Comparison of ENCODE assay signal across 8 mouse cellular contexts in the genomic region with DNA sequence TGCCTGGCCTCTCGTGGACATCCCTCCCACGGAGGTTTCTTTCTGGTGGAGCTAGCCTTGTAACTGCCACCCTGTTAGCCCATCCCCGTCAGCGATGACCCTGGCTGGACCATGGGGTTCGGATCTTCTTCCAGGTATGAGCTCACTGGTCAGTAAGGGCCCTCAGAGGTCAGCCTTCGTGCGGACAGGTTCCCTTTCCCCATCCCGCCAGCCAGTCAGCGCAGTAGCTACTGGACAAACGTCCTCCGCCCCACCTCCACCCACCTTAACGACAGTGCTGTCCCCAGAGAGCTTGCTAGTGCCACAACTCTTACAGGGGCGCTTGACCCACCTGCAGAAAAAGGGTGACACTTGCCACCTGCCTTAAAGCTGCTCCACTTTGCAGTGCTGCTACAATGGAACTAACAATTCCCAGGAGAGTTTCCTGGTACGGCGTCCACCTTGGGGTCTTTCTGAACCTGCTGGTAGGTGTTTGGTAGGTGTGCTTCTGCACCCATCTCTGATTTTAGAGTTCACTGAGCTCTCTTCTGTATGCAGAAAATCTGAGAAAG. TPM values are rescaled to one million over a fixed set of nuclear protein-coding genes. Genes with fewer than 3 reads are reported as not detected.
DNase-seq lines count a peak whose midpoint lies in the region; ATAC-seq and TF ChIP-seq lines count a peak whose summit lies in the region.

No protein-coding gene starts in this region.

- no peak for TF ChIP-seq EP300 in liver, postnatal 0 days (IDR thresholded peaks at IDR 0.05; ENCODE audit: low read depth)

- DNase-seq in gastrocnemius, adult 2 months = peak; percentile 36
- no peak for DNase-seq in gastrocnemius, postnatal 10 days
- DNase-seq in G1E (ENCODE audit: low spot score) = no peak
- peak; percentile 12 for DNase-seq in hindbrain, embryonic 10.5 days (ENCODE audit: low spot score)
- peak; percentile 55 for DNase-seq in liver, postnatal 0 days
- no peak for DNase-seq in layer of hippocampus, postnatal 36 days
- no peak for DNase-seq in cerebellum, postnatal 14 days

- H3K4me2 ChIP-seq in liver, postnatal 0 days (ENCODE audit: low read depth, low read length) = peak overlapping the region; percentile 76
- H3K4me2 ChIP-seq in stomach, embryonic 16.5 days (ENCODE audit: low read depth, low read length) = peak overlapping the region; percentile 98

- H3K27ac ChIP-seq in gastrocnemius, adult 2 months = peak overlapping the region; percentile 92
- peak overlapping the region; percentile 86 for H3K27ac ChIP-seq in hindbrain, embryonic 10.5 days
- peak overlapping the region; percentile 85 for H3K27ac ChIP-seq in liver, postnatal 0 days (ENCODE audit: low read depth)
- no peak overlapping the region for H3K27ac ChIP-seq in stomach, embryonic 16.5 days (ENCODE audit: low read length)

- H3K4me1 ChIP-seq in G1E (ENCODE audit: insufficient read depth, low read depth, low read length) = peaks cover 42% of the 10 kb centered on the region
- peaks cover 30% of the 10 kb centered on the region for H3K4me1 ChIP-seq in hindbrain, embryonic 10.5 days (replicated peaks)
- peaks cover 40% of the 10 kb centered on the region for H3K4me1 ChIP-seq in liver, postnatal 0 days (ENCODE audit: insufficient read depth)
- H3K4me1 ChIP-seq in stomach, embryonic 16.5 days (ENCODE audit: control insufficient read depth, insufficient read depth, low read length) = peaks cover 13% of the 10 kb centered on the region

- no peaks in the 10 kb centered on the region for H3K27me3 ChIP-seq in G1E (ENCODE audit: insufficient read depth, low read length)
- H3K27me3 ChIP-seq in hindbrain, embryonic 10.5 days (ENCODE audit: insufficient read depth, poor library complexity, severe bottlenecking) = peaks cover 38% of the 10 kb centered on the region
- H3K27me3 ChIP-seq in liver, postnatal 0 days (ENCODE audit: insufficient read depth, low read length) = no peaks in the 10 kb centered on the region
- H3K27me3 ChIP-seq in stomach, embryonic 16.5 days (ENCODE audit: control insufficient read depth, insufficient read depth, low read length) = peaks cover 12% of the 10 kb centered on the region

- peak overlapping the region; percentile 96 for H3K4me3 ChIP-seq in gastrocnemius, adult 2 months
- peak overlapping the region; percentile 93 for H3K4me3 ChIP-seq in G1E (ENCODE audit: low read depth, low read length)
- H3K4me3 ChIP-seq in hindbrain, embryonic 10.5 days = peak overlapping the region; percentile 84
- H3K4me3 ChIP-seq in liver, postnatal 0 days (ENCODE audit: low read depth, low read length) = peak overlapping the region; percentile 93
- H3K4me3 ChIP-seq in stomach, embryonic 16.5 days (replicated peaks; ENCODE audit: low read length) = peak overlapping the region; percentile 95

- intact Hi-C loops in gastrocnemius, adult 2 months (cut with DNase I) = no loop called here

- no peak for TF ChIP-seq CTCF in gastrocnemius, adult 2 months (IDR thresholded peaks at IDR 0.05)
- TF ChIP-seq CTCF in G1E (IDR thresholded peaks at IDR 0.05; ENCODE audit: low read depth, low read length) = no peak
- TF ChIP-seq CTCF in liver, postnatal 0 days (IDR thresholded peaks at IDR 0.05; ENCODE audit: low read depth) = no peak

- WGBS in hindbrain, embryonic 10.5 days = 15% methylated on average over 15 of the region's 15 CpGs
- WGBS in liver, postnatal 0 days (ENCODE audit: insufficient replicate concordance) = 16% methylated on average over 15 of the region's 15 CpGs
- 15% methylated on average over 15 of the region's 15 CpGs for WGBS in stomach, embryonic 16.5 days

- H3K9me3 ChIP-seq in G1E (replicated peaks) = no peaks in the 10 kb centered on the region
- H3K9me3 ChIP-seq in hindbrain, embryonic 10.5 days = no peaks in the 10 kb centered on the region
- no peaks in the 10 kb centered on the region for H3K9me3 ChIP-seq in liver, postnatal 0 days (ENCODE audit: low read length)
- H3K9me3 ChIP-seq in stomach, embryonic 16.5 days (replicated peaks; ENCODE audit: control insufficient read depth, low read length) = no peaks in the 10 kb centered on the region

- no peak for ATAC-seq in G1E (ENCODE audit: extremely low read depth, insufficient number of reproducible peaks, low FRiP score, poor library complexity, severe bottlenecking)
- peak; percentile 10 for ATAC-seq in liver, postnatal 0 days
- no peak for ATAC-seq in stomach, embryonic 16.5 days (ENCODE audit: insufficient read depth, low FRiP score)

- H3K36me3 ChIP-seq in G1E (replicated peaks) = peaks cover 31% of the 10 kb centered on the region
- H3K36me3 ChIP-seq in hindbrain, embryonic 10.5 days = peaks cover 19% of the 10 kb centered on the region
- peaks cover 18% of the 10 kb centered on the region for H3K36me3 ChIP-seq in liver, postnatal 0 days (replicated peaks; ENCODE audit: insufficient read depth, low read length)
- no peaks in the 10 kb centered on the region for H3K36me3 ChIP-seq in stomach, embryonic 16.5 days (ENCODE audit: control insufficient read depth, insufficient read depth, low read length)

- H3K9ac ChIP-seq in liver, postnatal 0 days (replicated peaks) = peak overlapping the region; percentile 93
- H3K9ac ChIP-seq in stomach, embryonic 16.5 days (ENCODE audit: low read length) = peak overlapping the region; percentile 87

RNA-seq across cellular contexts. Expression of a gene that starts 0.8 kb away (rescaled TPM):
- total RNA-seq in gastrocnemius, adult 2 months (2021) = 10 to 100 TPM; 13.9 to 16.6 TPM
- 10 to 100 TPM; 13.2 to 15.6 TPM for total RNA-seq in gastrocnemius, postnatal 10 days (2021)
- total RNA-seq in G1E (2014; fragmentation: Nextera tagmentation) (8.3 and 12.9 TPM in 2 replicates), G1E (2017) (25.7 and 28.0 TPM in 2 replicates)
- 9.3 and 12.4 TPM in 2 replicates for polyA plus RNA-seq in G1E (2012)
- polyA plus RNA-seq in hindbrain, embryonic 10.5 days (2016; fragmentation: Nextera tagmentation; extraction: Ambion mirVana) = 8.9 and 10.8 TPM in 2 replicates
- 4.6 and 4.8 TPM in 2 replicates for polyA plus RNA-seq in liver, postnatal 0 days (2015; fragmentation: Nextera tagmentation; extraction: Ambion mirVana)
- 3.8 and 5.2 TPM in 2 replicates for polyA plus RNA-seq in stomach, embryonic 16.5 days (2015; fragmentation: Nextera tagmentation; extraction: Ambion mirVana)
- 10 to 100 TPM; 32.7 to 44.4 TPM for total RNA-seq in layer of hippocampus, postnatal 36 days (2021)

RNA-seq across cellular contexts. Expression of a gene that starts 46.7 kb away (rescaled TPM):
- 1 to 10 TPM; 3.3 to 4.1 TPM for total RNA-seq in gastrocnemius, adult 2 months (2021)
- 1 to 10 TPM; 3.4 to 3.8 TPM for total RNA-seq in gastrocnemius, postnatal 10 days (2021)
- total RNA-seq in G1E (2014; fragmentation: Nextera tagmentation) (9.7 and 10.5 TPM in 2 replicates), G1E (2017) (12.7 and 12.8 TPM in 2 replicates)
- 16.1 and 17.8 TPM in 2 replicates for polyA plus RNA-seq in G1E (2012)
- 9.3 and 11.0 TPM in 2 replicates for polyA plus RNA-seq in hindbrain, embryonic 10.5 days (2016; fragmentation: Nextera tagmentation; extraction: Ambion mirVana)
- 2.2 and 2.5 TPM in 2 replicates for polyA plus RNA-seq in liver, postnatal 0 days (2015; fragmentation: Nextera tagmentation; extraction: Ambion mirVana)
- 7.3 and 7.9 TPM in 2 replicates for polyA plus RNA-seq in stomach, embryonic 16.5 days (2015; fragmentation: Nextera tagmentation; extraction: Ambion mirVana)
- total RNA-seq in layer of hippocampus, postnatal 36 days (2021) = 10 to 100 TPM; 13.5 to 13.9 TPM

Comparison
In these comparisons a context has a peak if more than half of its experiments do, and no peak if none do; other contexts are left out.
1. DNase-seq: peak in gastrocnemius, adult 2 months (single experiment), hindbrain, embryonic 10.5 days (single experiment) and liver, postnatal 0 days (single experiment); none in gastrocnemius, postnatal 10 days (single experiment), G1E (single experiment), layer of hippocampus, postnatal 36 days (0 of 2) and cerebellum, postnatal 14 days (0 of 2).
2. Peak in every context shown above with its lines, with median percentiles within 50 percentile points of each other: H3K4me3 ChIP-seq.